Mouse (Mus musculus) urinary bladder, postnatal 14 days (tissue): Measurements from ENCODE around the gene Oxld1.

Experiments used
- DNase-seq: peaks from one replicate; pipeline ENCODE4 v3.0.0; 2021; ENCODE audit warnings: low spot score

The Oxld1 gene

DNA sequence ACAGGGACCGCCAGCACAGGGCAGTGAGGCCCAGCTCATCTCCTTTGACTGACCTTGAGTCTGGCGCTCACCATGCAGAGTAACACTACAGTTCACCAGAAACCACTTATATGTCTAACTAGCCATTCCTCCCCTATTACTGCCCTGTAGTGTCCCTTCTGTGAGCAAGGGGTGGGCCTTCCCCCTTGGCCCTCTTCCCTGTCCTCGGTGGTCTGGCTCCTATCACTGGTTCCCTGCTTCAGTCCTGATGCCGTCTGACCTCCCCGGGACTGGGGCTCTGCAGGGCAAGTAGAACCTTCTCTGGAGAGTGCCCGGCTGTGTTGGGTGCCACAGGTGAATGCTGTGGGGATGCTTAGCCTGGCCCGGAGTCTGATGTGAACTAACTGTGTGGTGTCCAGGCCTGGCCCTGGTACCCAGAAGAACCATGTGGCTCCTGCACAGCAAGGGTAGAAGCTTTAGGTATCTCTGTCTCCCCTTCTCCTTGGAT lies 25.6 kb upstream of the Oxld1 start:
- no peak for DNase-seq

DNA sequence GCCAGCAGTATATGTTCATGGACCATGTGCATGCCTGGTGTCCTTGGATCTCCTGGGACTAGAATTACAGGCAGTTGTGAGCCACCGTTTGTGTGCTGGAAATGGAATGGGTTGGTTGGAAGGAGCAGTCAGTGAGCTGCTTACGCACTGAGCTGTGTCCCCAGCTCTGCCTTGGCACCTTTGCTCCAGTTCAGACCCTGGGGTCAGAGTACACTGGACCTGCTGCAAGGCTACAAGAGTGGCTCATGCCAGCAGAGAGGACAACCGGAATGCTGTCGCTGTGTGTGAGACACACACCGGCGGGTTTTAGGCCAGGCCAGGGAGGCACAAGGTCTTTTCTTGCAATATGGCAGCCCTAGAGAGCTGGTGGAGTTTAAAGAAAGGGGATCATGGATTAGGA lies 14.2 kb upstream of the Oxld1 start:
- DNase-seq: no peak

DNA sequence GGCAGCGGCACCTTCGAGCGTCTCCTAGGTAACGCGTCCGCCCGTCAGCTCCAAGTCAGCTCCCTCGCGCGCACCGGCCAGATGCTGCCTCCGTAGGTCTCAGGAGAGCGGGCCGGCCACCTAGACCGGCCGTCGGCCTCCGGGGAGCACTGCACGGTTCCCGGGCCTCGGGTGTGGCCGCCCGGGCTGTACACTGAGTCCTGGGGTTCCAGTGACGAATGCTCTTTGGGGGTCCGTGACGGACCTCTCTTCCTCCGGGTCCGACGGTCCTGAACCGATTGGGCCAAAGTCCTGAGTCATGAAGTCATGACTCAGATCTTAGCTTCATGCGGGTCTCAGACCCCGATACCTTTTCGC lies 9.8 kb upstream of the Oxld1 start:
- DNase-seq: no peak

DNA sequence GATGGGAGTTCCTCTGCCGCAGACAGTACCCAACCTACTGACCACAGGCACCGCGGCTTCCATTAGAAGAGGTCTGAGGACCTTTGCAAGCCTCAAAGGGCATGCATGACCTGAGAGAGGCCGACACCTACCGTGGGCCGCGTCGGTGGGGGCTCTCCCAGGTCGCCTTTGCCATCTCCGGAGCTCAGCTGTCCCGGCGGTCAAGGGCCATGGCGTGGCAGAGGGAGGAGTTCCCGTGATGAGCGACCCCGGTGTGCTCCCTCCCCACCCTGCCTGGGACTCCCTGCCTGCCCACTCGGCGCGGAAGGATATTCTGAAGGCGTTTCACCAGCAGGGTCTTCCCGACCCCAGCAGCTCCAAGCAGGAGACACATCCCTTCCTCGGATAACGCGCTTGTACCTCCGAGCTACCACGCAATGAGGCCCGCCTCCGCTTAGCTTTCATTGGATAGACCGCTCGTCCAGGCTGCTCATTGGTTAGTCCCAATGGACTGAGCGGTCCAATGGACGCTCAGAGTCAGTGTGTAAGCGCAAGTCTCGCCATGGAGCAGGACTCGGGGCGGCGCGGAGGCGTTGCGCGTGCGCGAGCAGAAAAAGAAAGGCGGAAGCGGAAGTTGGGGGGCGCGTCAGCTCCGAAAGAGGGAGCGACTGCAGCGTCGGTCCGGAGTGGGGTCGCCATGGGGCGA lies 9.3 kb upstream of the Oxld1 start, which contains the start of gene Arl16:
Gene Arl16, minus strand, starts transcription at position 557 of the 685 bp plus-strand sequence.
- peak; percentile 94 for DNase-seq

DNA sequence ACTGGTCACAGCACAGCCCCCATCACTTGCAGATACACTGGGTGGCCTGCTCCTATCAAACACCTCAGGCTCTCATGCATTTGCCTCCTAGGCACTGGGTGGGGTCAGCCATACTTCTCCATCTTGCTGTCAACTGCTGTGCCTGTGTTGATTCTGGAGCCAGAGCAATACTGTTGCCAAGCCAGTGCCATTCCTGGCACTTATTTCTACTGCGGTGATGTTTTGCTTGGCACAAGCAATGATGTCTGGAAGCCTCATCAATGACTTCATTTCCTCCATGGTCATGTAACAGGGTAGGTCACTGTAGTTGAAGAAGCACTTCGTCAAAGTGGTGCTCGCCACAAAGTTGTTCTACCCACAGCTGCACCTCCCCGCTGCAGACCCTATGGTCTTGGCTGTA lies 7.7 kb upstream of the Oxld1 start:
- no peak for DNase-seq

DNA sequence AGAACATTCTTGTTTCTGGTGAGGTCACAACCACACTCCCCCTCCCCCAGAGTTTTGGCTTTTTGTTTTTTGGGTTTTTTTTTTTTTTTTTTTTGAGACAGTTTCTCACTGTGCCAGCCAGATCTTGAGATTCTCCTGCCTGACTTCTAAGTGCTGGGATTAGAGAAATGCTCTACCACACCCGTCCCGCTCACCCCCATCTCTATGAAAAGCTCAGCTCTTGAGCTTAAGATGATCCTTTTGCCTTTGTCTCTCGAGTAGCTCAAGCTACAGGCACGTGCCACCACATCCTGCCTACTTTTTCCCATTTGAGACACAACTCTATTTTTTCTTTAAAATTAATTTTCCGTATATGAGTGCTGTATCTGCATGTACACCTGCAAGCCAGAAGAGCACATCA lies 6.5 kb upstream of the Oxld1 start:
- DNase-seq: no peak

DNA sequence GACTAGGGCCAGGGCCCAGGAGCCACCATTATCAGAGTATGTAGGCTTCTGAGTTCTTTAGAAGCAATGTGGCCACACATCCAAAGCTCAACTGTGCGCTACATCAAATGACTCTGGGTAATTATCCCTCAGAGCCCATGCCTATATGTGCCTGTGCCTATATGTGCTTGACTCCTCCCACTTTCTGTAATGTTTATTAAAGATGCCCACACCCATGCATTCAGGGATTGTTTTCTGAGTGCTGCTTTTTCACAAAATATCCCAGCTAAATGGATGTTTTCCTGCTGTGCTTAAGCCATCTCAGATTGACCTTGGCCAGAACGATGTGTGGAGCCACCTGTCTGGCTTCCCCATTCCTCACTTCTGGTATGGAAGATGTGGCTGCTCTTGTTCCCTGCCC lies 5.7 kb upstream of the Oxld1 start:
- DNase-seq: no peak

DNA sequence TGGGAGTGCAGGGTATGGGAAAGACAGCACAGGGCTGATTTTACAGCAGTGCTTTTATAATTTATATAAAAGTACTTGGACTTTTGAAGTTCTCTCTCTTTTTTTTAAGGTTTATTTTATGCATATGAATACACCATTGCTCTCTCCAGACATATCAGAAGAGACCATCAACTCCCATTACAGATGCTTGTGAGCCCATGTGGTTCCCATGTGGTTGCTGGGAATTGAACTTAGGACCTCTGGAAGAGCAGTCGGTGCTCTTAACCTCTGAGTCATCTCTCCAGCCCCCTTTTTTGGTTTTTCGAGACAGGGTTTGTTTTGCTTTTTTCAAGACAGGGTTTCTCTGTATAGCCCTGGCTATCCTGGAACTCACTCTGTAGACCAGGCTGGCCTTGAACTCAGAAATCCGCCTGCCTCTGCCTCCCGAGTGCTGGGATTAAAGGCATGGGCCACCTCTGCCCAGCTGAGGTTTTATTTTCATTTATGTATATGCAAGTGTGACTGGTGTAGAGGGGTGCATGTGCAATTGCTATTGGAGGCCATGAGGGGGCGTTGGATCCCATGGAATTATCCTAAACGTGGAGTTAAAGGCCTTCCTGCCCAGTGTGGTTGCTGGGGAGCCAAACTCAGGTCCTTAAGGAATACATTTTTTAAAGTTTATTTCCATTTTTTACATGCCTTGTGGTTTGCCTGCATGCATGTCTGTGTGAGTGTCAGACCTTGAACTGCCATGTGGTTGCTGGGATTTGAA lies 1.2 kb upstream of the Oxld1 start:
- no peak for DNase-seq

DNA sequence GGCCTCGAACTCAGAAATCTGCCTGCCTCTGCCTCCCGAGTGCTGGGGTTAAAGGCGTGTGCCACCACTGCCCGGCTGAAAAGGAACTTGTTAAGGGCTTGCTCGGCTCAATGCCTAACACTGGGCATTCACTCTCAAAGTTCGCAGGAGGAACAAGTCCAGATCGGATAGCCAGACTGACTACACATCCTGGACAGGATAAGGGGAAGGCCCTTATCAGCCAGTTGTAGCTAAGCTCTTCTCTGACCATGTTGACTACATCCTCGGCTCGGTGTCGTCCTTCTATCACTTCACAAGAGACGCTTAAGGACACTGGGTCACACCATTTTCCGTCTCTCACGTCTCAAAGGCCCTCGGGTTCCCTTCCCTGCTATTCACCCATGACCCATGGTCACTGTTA lies 498 bp downstream of the Oxld1 start:
- DNase-seq: no peak

DNA sequence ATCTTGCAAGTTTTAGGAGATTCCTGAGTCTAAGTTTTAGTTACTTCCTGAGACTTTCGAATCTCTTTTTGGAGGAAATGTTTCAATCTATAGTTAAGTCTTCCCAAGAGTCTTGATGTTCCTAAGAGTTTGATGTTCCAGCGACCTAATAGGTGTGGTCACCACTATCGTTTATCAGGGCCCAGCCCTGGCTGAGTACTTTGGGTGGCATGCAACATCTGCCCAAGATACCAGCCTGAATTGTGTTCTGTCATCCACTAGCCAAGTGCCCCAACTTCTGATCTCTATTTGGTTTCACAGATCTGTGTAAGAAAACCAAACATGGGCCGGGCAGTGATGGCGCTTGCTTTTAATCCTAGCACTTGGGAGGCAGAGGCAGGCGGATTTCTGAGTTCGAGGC lies 2.5 kb downstream of the Oxld1 start:
- no peak for DNase-seq

DNA sequence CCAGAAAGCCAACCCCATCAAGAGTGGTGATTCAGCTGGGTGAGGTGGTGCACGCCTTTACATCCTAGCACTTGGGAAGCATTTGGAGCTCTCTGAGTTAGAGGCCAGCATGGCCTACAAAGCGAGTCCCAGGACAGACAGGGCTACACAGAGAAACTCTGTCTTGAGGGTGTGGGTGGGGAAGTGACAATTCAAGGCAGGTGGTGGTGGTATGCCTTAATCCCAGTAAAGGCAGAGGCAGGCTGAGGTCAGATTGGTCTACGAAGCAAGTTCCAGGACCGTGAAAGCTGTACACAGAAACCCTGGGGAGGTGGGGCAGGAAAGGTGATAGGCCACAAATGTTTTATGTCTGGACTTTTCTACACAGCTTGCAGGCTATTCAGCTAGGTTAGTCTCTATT lies 2.9 kb downstream of the Oxld1 start:
- DNase-seq: no peak

DNA sequence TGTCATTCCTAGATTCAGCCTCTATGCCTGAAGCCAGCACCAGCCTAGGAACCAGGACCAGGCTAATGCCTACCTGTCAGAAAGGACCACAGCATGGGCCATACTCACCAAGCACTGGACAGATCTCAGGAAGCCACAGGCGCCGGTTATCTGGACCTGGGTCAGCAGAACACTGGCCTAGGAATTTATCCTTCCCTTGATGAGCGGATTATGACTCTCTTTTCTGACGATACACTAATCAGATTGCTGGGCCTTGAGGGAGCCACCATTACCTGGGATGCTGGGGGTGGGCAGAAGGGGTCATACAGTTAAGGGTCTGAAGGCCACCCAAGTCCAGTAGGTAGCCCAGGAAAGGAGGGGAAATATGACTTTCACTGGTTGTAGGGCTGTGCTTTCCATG lies 4.6 kb downstream of the Oxld1 start, which contains the start of gene Pde6g:
Gene Pde6g, minus strand, starts transcription at position 195 of the 400 bp plus-strand sequence.
- DNase-seq: no peak

DNA sequence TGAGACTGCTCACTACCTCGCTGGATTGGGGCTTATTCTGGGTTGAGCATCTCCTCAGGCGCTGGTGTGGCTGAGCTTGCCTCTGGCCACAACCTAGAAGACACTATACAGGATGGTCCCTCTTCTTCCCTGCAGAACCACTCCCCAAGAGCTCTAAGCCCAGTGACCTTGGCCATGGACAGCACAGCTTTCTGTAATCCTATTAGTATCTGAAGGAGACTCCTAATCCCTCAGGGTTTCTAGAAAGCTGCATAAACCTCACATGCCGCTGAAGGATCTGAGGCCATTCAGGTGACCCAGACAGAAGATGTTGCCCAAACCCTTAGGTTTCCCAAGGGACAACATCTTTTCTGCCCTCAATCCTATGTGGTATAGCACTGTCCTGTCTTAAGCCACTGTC lies 5.6 kb downstream of the Oxld1 start:
- DNase-seq: no peak

DNA sequence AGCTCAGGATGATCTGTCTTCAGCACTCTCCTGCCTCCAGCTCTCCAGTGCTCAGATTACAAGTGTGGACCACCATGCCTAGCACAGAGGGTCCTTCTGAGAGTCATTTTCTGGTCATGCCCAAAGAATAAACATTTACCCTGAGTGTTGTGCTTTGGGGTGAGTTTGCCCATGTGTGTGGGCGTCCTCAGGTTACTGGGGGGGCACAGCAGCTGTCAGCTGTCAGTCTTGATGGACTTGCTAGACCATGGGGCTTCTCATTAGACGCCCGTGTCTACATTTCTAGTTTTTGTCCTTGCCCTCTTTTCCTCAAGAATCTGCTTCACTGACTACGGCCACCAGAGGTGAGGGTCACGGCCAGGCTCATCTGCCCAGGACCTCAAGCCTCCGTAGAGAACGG lies 10.7 kb downstream of the Oxld1 start:
- DNase-seq: no peak

DNA sequence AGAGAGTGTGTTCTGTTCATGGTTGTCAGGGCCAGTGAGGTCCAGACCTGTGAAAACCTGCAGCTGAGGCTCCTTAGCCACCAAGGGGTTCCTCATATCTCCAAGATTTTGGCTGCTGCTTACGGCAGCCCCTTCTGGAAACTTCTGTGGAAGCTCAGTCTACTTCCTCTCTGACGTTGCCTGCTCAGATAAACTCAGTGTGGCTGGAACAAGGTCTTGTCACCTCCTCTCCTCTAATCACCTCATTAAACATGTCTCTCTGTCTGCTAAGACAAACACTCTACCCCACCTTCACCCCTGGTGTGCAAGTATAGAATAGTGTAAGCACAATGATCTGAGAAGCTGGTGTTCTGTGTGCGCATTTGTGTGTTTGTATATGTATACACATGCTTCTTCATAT lies 12.4 kb downstream of the Oxld1 start:
- no peak for DNase-seq

DNA sequence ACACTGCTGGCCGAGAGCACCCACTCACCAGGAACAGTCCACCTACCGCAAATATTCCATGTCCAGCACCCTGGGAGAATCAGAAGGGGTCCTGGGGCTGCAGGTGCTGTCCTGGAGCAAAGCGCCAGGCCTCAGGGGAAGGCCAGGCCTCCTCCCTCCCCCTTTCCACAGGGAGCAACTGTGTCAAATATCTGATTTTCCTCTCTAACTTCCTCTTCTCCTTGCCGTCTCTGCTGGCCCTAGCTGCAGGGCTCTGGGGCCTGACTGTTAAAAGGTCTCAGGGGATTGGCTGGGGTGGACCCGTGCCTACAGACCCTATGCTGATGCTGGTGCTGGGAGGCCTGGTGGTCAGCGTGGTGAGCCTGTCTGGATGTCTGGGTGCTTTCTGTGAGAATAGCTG lies 13.8 kb downstream of the Oxld1 start:
- DNase-seq: no peak

DNA sequence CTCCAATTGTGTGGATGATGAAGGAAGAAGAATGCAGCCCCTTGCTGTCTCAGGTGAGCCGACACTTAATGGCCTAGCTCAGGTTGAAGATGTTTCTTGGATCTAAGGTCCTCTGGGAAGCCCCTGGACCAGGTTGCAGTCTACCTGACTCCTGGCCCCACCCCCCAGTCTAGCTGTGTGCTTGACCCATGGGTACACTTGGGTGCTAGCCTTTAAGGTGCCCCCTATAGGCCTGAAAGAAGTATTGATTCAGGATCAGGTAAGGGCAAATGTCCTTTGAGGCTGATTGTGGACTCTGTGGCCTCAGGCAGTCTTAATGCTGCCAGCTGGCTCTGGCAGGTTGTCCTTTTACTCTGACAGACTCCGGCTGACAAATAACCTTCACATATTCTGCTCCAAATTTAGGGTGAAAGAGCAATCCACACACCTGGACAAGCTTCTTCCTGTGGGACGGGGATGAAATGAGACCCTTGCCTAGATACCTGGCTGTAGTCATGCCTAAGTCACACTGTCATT lies 15.0 kb downstream of the Oxld1 start:
- DNase-seq: no peak

DNA sequence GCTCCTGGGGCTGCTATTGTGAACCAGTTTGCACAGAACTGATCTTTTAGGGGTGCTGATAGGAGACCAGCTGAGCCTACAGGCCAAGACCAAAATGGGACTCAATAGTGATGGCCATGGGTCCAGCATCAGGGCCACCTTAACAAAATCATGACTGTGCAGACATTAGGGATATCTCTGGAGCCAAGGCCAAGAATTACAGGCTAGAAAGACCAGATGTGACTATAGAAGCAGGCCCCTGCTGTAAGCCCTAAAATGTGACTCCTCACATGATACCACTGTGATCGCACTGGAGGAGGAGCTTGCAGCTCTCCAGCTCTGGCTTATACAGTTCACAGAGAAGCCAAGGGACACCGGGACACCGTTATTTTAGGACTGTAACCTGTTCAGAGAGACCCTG lies 15.5 kb downstream of the Oxld1 start, which contains the start of gene Tspan10:
Gene Tspan10, plus strand, starts transcription at position 301 of the 400 bp plus-strand sequence.
- DNase-seq: no peak

DNA sequence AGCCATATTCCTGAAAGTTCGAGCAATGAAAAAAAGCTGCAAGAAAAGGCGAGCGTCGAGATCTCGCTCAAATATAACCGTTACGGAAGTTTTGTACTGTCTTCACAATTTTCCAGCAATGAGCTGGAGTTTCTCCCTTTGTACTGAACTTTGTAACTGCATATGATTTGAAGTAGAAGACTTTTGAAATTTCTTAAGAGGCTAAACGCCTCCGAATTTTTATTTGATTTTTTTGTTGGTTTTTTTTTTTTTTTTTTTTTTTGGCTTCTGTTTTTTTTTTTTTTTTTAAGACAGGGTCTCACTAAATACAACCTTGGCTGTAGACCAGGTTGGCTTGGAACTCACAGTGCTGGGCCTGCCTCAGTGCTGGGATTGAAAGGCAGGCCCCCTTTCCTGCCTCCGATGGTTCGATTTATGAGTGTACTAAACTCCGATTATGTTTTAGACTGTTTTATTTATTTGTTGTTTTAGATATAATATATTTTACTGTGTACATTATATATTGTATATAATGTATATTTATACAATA lies 19.9 kb downstream of the Oxld1 start:
- DNase-seq: no peak

DNA sequence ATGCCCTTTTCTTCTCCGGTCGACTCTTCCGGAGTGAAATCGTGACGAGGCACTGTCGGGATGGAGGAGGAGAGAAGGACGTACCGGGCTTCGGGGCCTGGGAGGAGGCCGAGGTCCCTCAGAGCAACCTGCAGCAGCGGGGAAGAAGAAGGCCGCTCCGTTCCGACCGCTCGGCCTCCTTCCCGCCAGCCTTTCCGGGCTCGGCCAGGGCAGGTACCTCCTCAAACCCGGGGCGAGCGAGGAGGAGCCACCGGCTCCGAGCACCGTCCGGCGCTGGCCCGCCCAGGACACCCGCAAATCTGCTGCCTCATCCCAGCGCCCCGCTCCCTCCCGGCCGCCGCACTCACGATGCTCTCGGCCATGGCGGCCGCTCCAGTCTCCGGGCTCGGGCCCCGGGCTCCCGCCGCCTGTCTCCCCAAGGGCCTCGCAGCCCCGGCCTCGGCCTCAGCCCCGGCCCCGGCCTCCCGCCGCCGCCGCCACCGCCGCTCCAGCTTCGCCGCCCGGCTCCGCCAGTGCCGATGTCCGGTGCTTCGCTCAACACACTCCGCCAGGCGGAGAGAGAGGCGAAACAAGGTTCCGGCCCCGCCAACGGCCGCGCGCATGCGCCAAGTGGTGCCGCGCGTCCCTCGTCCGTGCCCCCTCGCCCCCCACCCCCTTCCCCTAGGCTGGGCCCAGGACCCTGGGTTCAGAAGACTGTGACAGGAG lies 20.6 kb downstream of the Oxld1 start, which contains the start of gene Nploc4:
Gene Nploc4, minus strand, starts transcription at position 557 of the 705 bp plus-strand sequence.
- DNase-seq: peak; percentile 87

DNA sequence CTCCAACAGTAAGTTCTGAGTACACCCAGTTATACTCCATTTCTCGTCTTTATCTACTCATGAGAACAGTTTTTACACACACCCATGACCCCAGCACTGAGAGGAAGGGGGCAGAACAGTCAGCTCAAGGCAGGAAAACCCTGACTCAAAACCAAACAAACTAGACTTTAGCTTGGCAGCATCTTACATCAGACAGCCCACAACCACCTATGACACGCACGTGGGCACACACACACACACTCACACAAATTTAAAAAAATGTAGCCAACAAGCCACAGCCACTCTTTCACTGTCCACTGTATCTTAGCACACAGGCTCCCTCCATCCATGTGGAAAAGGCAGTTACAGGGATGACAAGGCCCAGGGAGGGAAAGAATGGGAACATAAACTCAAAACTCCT lies 31.1 kb downstream of the Oxld1 start:
- no peak for DNase-seq

DNA sequence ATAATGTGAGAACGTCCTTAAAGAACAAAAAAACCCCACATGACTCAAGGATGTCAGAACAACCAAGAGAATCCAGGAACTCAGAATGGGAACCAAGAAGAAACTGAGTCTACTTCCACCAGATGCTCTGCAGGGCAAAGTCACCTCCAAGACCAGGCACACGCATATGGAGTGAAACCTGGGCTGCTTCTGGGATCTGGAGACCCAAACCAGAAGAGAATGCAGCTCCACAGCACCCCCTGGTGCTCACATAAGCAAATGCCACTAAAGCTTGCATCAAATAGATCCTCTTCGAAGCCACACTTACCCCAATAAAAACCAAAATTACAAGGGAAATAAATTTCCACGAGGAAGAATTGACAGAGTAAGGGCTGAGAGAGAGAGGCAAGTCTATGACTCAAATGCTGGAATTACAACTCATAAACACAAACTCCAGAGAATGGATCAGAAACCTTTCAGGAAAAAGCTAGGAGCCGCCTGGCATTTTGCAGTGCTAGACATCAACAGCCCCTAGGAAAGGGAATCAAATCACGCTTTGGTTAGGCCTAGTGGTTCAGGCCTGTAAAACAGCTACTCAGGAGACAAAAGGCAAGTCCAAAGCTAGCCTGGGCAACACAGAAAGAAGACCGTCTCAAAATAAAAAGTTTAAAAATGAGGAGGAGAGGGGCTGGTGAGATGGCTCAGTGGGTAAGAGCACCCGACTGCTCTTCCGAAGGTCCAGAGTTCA lies 34.1 kb downstream of the Oxld1 start:
- DNase-seq: peak; percentile 60
